20 mouse cellular contexts compared by ENCODE assay signal in the genomic region with DNA sequence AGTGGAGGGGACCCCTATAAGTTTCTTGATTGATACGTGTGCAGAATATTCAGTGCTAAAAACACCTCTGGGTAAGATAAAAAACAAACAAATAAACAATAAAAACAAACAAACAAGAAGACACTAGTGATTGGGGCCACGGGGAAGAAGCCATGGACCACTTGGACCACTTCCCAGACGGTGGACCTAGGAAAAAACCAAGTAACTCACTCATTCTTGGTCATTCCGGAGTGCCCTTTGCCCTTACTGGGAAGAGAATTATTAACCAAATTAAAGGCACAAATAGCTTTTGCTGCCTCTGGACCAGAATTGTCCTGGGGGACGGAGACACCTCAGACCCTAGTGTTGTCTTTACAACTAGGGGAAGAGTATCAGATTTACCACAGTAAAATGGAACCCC. TPM values are rescaled to one million over a fixed set of nuclear protein-coding genes. Genes with fewer than 3 reads are reported as not detected.
"Had no signal": no experiment of that assay in that cellular context is flagged by ENCODE, and none has a peak within 500 bp of the region (broad histone marks: within the 10 kb centered on the region; RNA-seq: fewer than 3 reads in every experiment).

No protein-coding gene starts in this region.

- H3K36me3 ChIP-seq: limb, embryonic 12.5 days; limb, embryonic 15.5 days; liver, embryonic 13.5 days had no signal

- H3K4me1 ChIP-seq: limb, embryonic 12.5 days had no signal

- H3K9ac ChIP-seq: hindbrain, embryonic 14.5 days; limb, embryonic 12.5 days; limb, embryonic 15.5 days; liver, embryonic 13.5 days had no signal

- H3K27me3 ChIP-seq: limb, embryonic 12.5 days; limb, embryonic 15.5 days; liver, embryonic 13.5 days had no signal

- ATAC-seq: intestine, postnatal 0 days had no signal

- H3K4me2 ChIP-seq: hindbrain, embryonic 14.5 days; limb, embryonic 12.5 days; limb, embryonic 15.5 days; liver, embryonic 13.5 days; midbrain, embryonic 11.5 days had no signal

- H3K4me3 ChIP-seq: limb, embryonic 12.5 days; limb, embryonic 15.5 days; liver, embryonic 13.5 days had no signal

- DNase-seq: layer of hippocampus, postnatal 36 days; left cerebral cortex, postnatal 4 days; liver, embryonic 13.5 days; lung, adult 2 months; lung, postnatal 14 days; lung, postnatal 4 days; midbrain, embryonic 14.5 days; thymus, adult 18-20 months; thymus, postnatal 4 days had no signal

- H3K27ac ChIP-seq: hindbrain, embryonic 14.5 days; limb, embryonic 12.5 days; limb, embryonic 15.5 days; liver, embryonic 13.5 days had no signal

RNA-seq across cellular contexts. Expression of gene Zar1, which starts 15.4 kb away (rescaled TPM):
- polyA plus RNA-seq: intestine, embryonic 14.5 days; intestine, postnatal 0 days; liver, embryonic 16.5 days; lung, adult 2 months; lung, embryonic 16.5 days; small intestine, adult 2 months; spleen, adult 2 months; testis, adult 2 months had no signal

RNA-seq across cellular contexts. Expression of gene Gm5868, which starts 21.7 kb away (rescaled TPM):
- polyA plus RNA-seq: liver, embryonic 13.5 days; liver, embryonic 16.5 days; lung, adult 2 months; lung, embryonic 16.5 days; spleen, adult 2 months; testis, adult 2 months had no signal
